Mouse (Mus musculus) ovary, postnatal 14 days (tissue): ENCODE measurements at regions not wholly inside any gene's neighbourhood (a gene's known extent, or its start where the extent isn't known, plus 50 kb on each side); places are given as distances from the start of the nearest gene placed in this dataset.
"Not testable (repeated sequence)": the region's sequence is repeated elsewhere in the genome, so short reads cannot be mapped to it uniquely, and the experiment has no call there.

Experiments used
- DNase-seq: peaks from one replicate; pipeline ENCODE4 v3.0.0; 2022; ENCODE audit warnings: low spot score

DNA sequence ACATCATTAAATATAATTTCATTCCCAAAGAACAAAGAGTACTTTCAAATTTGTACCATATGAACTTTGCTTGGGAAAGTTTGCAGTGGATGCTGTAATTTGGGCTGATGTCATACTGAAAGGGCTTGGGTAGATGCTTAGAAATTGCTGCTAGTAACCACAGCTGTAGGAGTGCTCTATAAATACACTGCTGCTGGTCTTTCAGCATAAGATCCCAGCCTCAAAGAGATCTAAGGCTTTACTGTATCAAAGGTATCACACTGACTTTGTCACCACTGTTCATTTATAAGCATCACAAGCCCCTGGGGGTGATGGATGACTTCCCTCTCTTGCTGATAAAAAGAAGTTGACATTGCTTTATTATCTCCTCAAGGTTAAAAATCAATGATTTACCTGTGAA is 497.2 kb downstream of the Pla2g4a start:
- no peak for DNase-seq

DNA sequence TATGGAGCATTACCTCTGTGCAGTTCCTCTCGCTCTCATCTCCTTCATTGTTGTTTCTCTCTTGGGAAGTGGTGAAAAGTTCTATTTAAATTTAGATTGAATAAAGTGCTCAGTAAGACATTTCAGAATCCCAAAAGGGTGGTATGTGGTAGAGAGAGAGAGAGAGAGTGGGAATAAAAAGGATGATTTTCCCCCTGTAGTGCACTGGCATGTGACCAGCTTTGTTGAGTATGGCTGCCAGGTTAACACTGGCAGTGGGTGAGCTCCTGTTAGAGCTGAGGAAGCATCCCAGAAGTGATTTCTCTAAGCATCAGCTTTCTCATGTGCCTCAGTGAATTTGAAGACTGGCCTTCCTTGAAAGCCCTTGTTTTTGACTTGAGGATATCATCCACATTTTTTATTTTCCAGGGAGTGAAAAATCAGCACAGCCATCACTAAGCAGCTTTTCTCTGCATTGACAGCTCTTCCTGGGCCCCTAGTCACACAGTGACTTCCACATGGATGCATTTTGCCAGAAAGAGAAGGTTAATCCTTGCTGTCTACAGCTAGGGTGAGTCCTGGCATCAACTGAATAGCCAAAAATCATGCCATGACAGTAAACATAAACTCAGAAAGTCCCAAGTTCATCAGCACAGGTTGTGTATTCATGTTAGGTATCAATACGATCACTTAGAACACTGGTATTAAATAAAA is 511.1 kb downstream of the Pla2g4a start:
- DNase-seq: no peak

DNA sequence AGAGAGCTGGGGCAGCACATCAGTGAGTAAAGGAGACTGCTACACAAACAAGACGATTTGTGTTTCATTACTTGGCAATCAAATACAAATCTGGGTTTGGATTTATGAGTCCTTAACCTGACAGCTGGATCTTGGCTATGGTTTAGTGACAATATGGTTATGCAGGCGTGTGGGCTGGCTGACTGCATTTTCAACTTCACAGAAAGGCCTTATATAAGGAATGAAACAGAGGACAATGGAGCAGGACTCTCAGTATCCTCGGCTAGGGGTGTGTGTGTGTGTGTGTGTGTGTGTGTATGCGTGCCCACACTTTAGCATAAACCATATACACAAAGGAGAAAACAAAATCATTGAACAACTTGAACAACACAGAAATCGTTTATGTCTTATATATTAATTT is 512.6 kb downstream of the Pla2g4a start:
- DNase-seq: no peak

DNA sequence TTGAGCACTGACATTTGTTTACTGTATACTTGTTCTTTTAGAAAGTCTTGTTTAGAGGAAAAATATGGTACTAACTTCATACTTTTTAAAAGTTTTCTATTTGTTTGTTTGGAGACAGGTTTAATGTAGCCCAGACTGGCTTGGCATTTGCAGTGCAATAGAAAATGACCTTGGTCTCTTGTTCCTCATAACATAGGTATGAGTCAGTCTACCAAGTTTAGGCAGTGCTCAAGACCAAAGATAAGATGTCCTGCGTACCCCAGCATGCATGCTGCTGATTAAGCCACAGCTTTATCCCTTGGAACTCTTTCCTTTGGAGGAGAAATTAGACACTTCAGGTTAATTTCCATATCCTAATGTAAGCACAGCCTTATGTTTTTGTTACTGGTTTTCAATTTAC is 550.1 kb downstream of the Pla2g4a start:
- DNase-seq: no peak

DNA sequence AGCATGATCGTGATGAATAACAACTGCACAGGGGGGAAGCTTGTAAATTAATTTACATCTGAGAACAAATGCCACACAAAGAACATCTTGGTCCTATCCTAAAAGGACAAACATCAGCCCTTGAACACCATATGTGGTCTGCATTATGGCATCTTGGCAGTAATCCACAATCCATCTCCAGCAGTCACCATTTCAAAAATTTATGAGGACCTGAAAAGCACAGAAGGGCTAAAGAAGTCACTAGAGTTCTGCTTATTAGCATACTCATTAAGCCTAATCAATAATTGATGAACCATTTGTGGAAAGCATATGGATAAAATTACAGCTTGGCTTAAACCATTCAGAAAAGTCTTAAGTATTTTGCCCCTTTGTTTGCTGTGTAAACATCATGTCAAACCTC is 555.7 kb downstream of the Pla2g4a start:
- DNase-seq: no peak

DNA sequence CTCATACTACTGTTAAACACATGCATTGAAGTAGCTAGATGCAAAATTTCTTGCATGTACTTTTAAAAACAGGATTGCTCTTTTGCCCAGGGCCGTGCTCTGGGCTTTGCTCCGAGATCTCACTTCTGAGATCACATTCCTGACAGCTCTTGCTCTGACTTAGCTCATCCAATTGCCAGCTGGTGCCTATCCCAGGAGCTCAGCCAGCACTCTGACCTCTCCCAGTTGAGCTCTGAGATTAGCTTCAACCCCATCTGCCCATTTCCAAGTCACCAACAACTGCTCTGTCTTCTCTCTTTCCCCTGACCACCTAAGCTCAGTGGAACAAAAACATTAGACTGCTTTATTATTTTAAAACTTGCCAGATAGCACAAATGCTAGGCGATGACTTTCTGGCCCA is 572.4 kb downstream of the Pla2g4a start:
- DNase-seq: no peak

DNA sequence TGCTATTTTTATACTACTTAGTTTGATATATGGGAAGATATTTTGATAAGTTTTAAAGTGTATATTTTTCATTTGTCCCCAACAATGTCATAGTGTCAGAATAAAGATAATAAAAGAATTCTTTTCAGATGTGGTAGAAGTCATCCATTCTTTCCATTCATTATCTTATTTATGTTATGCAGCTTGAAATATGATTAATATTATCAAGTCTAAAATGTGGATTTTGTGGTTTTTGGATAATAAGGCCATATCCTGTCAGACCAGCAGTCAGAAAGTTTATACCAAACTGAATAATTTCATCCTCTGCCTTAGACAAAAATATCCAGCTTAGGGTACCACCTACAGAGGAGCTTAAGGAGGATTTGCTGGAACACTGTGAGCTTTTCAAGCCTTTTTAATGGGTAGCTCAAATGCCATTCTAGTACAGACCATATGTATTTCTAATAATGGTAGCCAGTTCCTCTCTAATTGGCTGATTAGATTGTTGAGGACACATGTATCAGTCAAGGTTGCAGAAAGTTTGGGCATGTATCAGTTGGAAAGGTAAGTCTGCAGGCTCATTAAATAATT is 609.7 kb downstream of the Pla2g4a start:
- no peak for DNase-seq

DNA sequence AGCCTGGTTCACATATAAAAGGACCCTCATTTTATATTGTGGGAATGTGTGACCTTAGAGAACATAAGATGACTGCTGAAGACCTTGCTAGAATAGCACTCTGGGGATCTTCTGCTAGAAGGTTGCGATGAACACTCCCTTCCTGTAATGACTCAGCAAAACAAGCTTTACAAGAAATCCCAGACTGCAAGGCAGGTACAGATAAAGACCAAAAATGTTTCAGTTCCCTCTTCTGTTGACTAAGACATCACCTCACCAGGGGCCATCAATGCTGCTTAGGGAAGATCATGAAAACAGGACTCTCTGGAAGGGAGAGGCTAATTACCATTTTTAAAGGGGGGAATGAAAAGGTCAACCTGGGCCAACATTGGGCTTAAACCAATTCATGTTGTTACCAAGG is 613.7 kb downstream of the Pla2g4a start:
- no peak for DNase-seq

DNA sequence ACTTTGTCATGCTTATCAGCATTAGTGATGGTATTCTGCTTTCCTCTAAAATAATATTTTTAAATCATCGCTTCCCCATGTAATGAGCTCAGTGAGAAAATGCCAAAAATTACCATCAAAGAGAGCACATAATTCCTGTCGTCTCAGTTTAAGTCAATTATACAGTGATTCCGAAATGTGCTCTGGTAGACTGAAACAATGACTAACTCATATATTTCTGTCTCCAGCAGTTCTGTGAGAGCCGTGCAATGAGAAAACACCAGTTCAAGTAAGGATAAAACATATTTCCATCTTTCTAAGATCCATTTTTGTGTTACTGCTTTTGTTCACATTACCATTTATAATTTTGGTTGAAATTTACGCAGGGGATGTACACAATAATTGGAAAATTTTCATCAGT is 622.9 kb downstream of the Pla2g4a start:
- no peak for DNase-seq

DNA sequence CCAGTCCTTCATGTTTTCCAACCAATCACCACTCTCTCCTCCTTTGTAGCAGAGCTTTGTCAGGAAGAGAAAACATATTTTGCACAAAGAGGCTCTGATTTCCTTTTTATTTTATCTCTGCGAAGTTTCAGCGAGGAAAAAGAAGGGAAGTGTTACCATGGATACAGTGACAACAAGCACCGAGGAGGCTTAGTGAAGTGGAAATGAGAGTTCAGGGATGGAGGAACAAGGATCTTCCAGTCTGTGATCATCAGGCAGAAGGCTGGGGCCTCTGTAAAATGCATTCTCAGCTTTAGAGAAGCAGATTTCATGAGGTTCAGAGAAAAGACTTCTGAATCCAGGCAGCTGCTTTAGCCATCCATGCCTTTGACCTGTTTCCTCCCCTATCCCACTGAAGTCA is 628.9 kb downstream of the Pla2g4a start:
- DNase-seq: no peak

DNA sequence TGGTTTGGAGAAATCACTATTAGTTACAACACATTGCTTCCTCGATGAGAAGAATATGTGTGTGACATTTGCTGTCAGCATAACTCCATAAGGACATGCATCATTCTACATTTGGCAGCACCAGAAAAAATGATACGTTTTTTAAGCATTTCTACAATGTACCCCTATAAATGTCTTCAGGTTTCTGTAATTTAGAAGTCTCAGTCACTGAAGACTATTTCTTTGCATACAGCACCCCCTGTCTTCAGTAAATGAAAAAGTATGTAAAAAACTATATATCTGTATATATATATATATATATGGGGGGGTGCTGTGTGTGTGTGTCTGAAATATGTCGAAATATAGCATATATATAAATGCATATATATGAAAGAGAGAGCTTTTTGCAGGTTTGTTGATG is 633.9 kb downstream of the Pla2g4a start:
- DNase-seq: no peak

DNA sequence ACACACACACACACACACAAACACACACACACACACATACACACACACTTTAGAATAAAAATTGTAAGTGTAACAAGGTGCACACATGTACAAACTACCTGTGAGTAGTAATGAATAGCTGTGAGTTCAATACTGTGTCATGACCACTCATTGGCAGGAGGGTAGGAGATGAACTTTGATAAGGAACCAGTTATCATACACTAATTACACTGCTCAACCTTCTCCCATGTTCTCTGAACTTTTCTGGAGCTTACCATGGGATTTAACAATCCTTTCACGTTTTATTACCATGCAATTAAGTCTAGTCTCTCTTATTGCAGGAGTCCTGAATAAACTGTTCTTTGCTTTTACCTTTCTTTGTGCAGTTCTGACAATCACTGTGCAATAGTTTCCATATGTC is 638.0 kb downstream of the Pla2g4a start:
- no peak for DNase-seq

DNA sequence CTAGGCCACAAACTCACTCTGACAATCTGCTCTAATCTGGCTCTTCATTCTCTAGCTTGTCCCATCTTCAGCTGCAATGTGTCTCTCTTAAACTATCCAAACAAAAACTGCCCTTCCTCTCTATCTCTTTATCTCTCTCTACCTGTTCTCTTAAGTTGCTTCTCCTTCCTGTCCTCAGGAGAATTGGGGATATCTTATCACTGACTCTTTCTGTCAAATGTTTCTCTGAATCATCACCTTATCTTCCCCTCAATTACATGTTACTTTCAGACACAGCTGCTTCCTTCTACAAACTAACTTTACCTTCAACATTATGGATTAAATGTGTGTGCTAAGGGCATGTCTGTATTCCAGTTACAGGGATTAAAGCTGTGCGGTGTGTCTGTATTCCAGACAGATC is 671.4 kb downstream of the Pla2g4a start:
- DNase-seq: no peak

DNA sequence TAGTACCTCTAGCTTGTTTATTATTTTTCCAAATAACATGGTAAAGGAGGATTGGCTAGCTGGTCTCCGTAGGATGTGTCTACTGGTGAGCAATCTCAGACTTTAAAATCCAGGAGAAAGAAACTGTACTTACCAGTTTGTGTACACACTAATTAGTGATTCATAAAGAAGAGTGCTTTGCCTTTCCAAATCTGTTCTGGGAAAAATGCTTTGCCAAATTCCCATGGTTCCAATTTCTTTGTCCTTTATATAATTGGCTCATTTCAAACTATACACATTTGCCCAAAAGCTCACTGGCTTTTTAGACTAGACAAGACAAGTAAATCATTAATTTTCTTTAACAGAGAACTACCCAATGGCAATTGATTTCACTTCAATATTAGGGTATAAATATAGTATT is 686.2 kb downstream of the Pla2g4a start:
- no peak for DNase-seq

DNA sequence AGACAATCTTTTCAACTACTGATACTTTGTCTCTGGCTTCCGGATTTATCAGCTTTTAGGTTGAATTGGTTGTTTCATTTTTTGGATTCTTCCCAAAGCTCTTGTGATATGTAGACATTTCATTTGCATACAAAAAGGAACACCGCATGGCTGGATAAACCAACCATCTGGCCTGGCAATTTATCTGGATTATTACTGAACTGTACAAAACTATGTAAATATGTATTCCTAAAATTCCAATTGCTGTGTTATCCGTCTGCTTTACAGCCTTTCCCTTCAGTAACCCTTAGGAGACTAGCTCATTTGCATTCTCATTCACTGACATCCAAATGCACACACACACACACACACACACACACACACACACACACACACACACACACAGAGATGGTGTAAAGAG is 704.2 kb downstream of the Pla2g4a start:
- no peak for DNase-seq

DNA sequence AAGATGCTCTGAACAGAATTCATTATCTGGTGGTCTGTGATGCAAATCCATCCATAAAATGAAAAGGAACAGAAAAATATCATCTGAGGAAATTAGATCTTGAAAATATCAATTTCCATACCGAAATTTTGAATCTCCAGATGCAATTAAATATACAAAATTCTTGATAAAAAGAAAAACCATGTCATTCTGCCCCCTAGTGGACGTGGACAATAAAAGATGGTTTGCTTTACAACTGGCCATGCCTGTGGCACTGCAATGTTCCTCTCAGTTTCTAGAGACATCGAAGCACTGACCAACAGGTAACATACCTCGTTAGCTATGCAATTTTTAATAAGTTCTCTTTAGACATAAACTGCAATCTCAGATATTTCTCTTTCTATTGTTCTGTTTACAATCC is 706.9 kb downstream of the Pla2g4a start:
- DNase-seq: peak; percentile 1

DNA sequence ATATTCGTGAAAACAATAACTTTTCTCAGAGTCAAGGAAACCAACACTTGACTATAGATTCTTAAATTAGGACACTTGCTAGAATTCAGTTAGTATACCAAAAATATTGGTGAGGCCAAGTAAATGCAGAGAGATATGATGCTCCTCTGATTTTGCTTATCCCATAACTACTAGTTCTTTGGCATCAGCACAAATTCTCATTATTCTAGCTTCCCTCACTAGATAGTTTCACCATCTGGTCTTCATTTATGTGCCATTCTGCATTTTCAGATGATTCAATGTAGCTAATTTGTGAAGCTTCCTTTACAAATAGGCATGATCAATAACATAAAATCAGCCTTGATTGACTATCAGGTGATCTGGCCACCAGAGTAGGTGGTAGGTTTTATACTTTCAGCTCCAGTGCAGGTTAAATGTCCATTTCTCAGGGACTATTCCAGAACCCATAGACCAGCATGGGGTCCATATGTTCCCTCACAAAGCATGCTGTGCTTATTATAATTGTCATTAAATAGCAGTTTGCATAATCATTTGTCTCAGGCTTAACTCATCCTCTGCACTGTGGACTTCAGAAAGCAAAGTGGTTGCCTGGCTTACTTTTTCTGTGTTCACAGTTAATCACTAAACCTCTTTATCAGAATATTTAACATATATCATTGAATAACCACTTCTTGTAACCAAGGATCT is 722.6 kb downstream of the Pla2g4a start:
- DNase-seq: no peak

DNA sequence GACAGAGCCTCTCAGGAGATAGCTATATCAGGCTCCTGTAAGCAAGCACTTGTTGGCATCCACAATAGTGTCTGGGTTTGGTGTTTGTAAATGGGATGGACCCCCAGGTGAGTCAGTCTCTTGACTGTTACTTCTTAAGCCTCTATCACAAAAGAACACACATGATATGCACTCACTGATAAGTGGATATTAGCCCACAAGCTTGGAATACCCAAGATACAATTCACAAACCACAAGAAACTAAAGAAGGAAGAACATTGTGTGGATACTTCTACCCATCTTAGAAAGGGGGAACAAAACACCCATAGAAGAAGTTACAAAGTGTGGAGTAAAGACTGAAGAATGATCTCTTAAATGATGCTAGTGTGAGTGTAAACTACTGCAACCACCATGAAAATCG is 733.9 kb downstream of the Pla2g4a start:
- not testable (repeated sequence) for DNase-seq

DNA sequence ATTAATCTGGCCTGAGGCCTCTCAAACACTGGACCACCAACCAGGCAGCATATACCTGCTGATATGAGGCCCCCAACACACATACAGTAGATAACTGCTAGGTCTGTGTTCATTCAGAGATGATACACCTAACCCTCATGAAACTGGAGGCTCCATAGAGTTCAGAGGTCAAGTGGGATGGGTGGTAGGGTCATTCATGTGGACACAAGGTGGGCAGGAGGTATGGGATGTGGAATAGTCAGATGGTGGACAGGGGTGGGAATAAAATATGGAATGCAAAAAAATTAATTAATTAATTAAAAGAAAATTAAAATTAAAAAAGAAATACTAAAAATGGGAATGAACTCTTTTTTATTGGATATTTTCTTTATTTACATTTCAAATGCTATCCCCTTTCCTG is 734.7 kb downstream of the Pla2g4a start:
- DNase-seq: no peak

DNA sequence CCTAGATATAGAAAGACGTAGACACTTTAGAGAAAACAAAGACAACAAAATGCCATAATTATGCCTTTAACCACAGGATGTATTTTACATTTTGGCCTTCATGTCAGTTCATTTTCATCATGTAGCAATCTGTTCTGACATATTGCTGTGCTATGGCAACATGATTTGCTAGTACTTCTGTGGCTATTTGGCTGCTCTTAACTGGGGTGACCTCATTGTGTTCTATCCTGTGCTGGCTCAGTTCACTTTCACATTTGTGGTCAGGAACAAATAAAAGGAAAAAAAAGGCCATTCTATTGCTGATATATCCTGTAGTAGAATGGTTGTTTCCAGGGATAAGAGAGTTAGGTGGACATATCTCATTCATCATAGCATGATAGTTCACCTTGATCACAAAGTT is 758.5 kb downstream of the Pla2g4a start:
- DNase-seq: no peak

DNA sequence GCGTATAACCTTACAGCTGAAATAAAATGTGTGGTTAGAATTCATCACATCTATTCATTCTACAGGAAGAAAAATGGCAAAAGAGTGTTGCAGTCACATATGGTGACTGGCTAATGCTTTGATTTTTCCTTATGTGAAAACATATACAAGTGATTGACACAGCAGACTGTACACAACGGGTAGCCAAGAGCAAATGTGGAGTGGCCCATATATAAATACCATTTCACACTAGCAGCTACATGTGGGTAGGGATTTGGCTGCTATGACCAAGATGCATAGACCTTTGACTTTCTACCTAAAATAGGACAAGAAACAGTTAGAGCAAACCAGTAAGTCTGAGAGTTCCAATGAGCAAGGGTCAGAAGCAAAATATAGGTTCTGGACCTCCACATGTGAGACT is 761.8 kb downstream of the Pla2g4a start:
- no peak for DNase-seq

DNA sequence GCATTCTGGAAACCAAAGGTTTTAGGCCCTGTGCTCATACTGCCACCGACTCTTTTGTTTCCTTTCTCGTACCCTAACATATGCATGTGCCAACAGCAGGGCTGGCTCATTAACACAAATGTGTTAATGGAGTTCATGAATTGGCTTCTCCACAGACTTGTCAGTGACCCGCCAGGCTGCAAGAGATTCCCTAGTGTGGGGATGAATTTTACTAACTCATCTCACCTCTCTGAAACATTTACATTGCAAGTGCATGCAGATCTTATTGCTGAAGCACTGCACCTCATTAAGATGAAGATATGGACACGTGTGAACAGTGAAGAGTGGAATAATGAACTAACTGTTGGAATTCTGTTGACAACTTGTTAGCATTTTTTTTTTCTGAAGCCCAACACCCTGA is 762.2 kb downstream of the Pla2g4a start:
- DNase-seq: no peak
